22 mouse cellular contexts compared by ENCODE assay signal in genomic region chr14:86069329-86069728, GRCm38 (mm10).
DNase-seq lines count a peak whose midpoint lies in the region; ATAC-seq and TF ChIP-seq lines count a peak whose summit lies in the region.
"Had no signal": no experiment of that assay in that cellular context is flagged by ENCODE, and none has a peak within 500 bp of the region (broad histone marks: within the 10 kb centered on the region; RNA-seq: fewer than 3 reads in every experiment).

No protein-coding gene starts in this region.

- WGBS in lung, embryonic 14.5 days = 73% methylated on average over 1 of the region's 1 CpGs
- WGBS in lung, embryonic 15.5 days = 36% methylated on average over 1 of the region's 1 CpGs
- WGBS in lung, postnatal 0 days = 83% methylated on average over 1 of the region's 1 CpGs
- 40% methylated on average over 1 of the region's 1 CpGs for WGBS in midbrain, embryonic 12.5 days
- WGBS in midbrain, embryonic 14.5 days = 14% methylated on average over 1 of the region's 1 CpGs
- 7% methylated on average over 1 of the region's 1 CpGs for whole genome bisulfite sequencing in midbrain, embryonic 13.5 days
- WGBS in midbrain, embryonic 11.5 days = 40% methylated on average over 1 of the region's 1 CpGs

- H3K4me2 ChIP-seq in lung, embryonic 14.5 days = no peak overlapping the region
- no peak overlapping the region for H3K4me2 ChIP-seq in lung, embryonic 15.5 days
- no peak overlapping the region for H3K4me2 ChIP-seq in lung, postnatal 0 days (replicated peaks; ENCODE audit: low read depth, low read length)
- H3K4me2 ChIP-seq in midbrain, embryonic 12.5 days (replicated peaks) = no peak overlapping the region
- no peak overlapping the region for H3K4me2 ChIP-seq in midbrain, embryonic 14.5 days (ENCODE audit: low read length)
- H3K4me2 ChIP-seq in midbrain, embryonic 13.5 days (replicated peaks) = no peak overlapping the region
- no peak overlapping the region for H3K4me2 ChIP-seq in midbrain, embryonic 11.5 days

- TF ChIP-seq CTCF in lung, embryonic 14.5 days (IDR thresholded peaks at IDR 0.05; ENCODE audit: low read depth) = no peak
- TF ChIP-seq CTCF in lung, postnatal 0 days (IDR thresholded peaks at IDR 0.05) = no peak

- no peak for TF ChIP-seq EP300 in lung, postnatal 0 days (IDR thresholded peaks at IDR 0.05)

- no peak overlapping the region for H3K9ac ChIP-seq in lung, embryonic 14.5 days
- no peak overlapping the region for H3K9ac ChIP-seq in lung, embryonic 15.5 days
- no peak overlapping the region for H3K9ac ChIP-seq in lung, postnatal 0 days (replicated peaks; ENCODE audit: low read depth)
- H3K9ac ChIP-seq in midbrain, embryonic 12.5 days (replicated peaks) = no peak overlapping the region
- H3K9ac ChIP-seq in midbrain, embryonic 14.5 days (replicated peaks; ENCODE audit: low read length) = no peak overlapping the region
- no peak overlapping the region for H3K9ac ChIP-seq in midbrain, embryonic 13.5 days (replicated peaks)
- H3K9ac ChIP-seq in midbrain, embryonic 11.5 days (ENCODE audit: low read length) = no peak overlapping the region

- no peaks in the 10 kb centered on the region for H3K9me3 ChIP-seq in lung, embryonic 14.5 days (ENCODE audit: low read depth, low read length)
- H3K9me3 ChIP-seq in lung, embryonic 15.5 days = no peaks in the 10 kb centered on the region
- H3K9me3 ChIP-seq in lung, postnatal 0 days (ENCODE audit: low read length) = no peaks in the 10 kb centered on the region
- no peaks in the 10 kb centered on the region for H3K9me3 ChIP-seq in midbrain, embryonic 12.5 days
- H3K9me3 ChIP-seq in midbrain, embryonic 14.5 days (ENCODE audit: control insufficient read depth, low read length) = no peaks in the 10 kb centered on the region
- no peaks in the 10 kb centered on the region for H3K9me3 ChIP-seq in midbrain, embryonic 13.5 days
- H3K9me3 ChIP-seq in midbrain, embryonic 11.5 days (ENCODE audit: control insufficient read depth, low read length) = no peaks in the 10 kb centered on the region

- H3K27ac ChIP-seq in lung, embryonic 14.5 days (ENCODE audit: low read depth) = 0 out of 2 replicates have a peak overlapping the region, but pooled peaks have one; percentile 52
- H3K27ac ChIP-seq in lung, embryonic 15.5 days = peak overlapping the region; percentile 33
- H3K27ac ChIP-seq in lung, postnatal 0 days (ENCODE audit: low read length) = no peak overlapping the region
- no peak overlapping the region for H3K27ac ChIP-seq in midbrain, embryonic 12.5 days (replicated peaks)
- no peak overlapping the region for H3K27ac ChIP-seq in midbrain, embryonic 14.5 days (replicated peaks; ENCODE audit: low read depth, low read length)
- no peak overlapping the region for H3K27ac ChIP-seq in midbrain, embryonic 13.5 days
- H3K27ac ChIP-seq in midbrain, embryonic 11.5 days (ENCODE audit: low read depth, low read length) = no peak overlapping the region

- no peaks in the 10 kb centered on the region; the same call in 1 of the 2 replicates for H3K4me1 ChIP-seq in lung, embryonic 14.5 days (ENCODE audit: insufficient read depth)
- H3K4me1 ChIP-seq in lung, embryonic 15.5 days = peaks cover 11% of the 10 kb centered on the region
- no peaks in the 10 kb centered on the region for H3K4me1 ChIP-seq in lung, postnatal 0 days (ENCODE audit: insufficient read depth, low read depth, low read length)
- no peaks in the 10 kb centered on the region for H3K4me1 ChIP-seq in midbrain, embryonic 12.5 days
- H3K4me1 ChIP-seq in midbrain, embryonic 14.5 days (ENCODE audit: control insufficient read depth, insufficient read depth, low read length) = 0 out of 2 replicates have a peak, but pooled peaks cover 4% of the 10 kb centered on the region
- peaks cover 7% of the 10 kb centered on the region; the same call in 1 of the 2 replicates for H3K4me1 ChIP-seq in midbrain, embryonic 13.5 days (replicated peaks)
- no peaks in the 10 kb centered on the region for H3K4me1 ChIP-seq in midbrain, embryonic 11.5 days (ENCODE audit: control insufficient read depth, insufficient read depth, low read length)

- ATAC-seq in lung, embryonic 14.5 days (ENCODE audit: insufficient read depth) = no peak
- ATAC-seq in lung, embryonic 15.5 days (ENCODE audit: borderline replicate concordance, extremely low read depth, low FRiP score, low TSS enrichment) = no peak
- no peak for ATAC-seq in lung, postnatal 0 days
- peak; percentile 58; the same call in 1 of the 2 replicates for ATAC-seq in midbrain, embryonic 12.5 days (ENCODE audit: low FRiP score, low read depth)
- ATAC-seq in midbrain, embryonic 14.5 days (ENCODE audit: low FRiP score, low TSS enrichment) = no peak
- peak; percentile 55; the same call in 1 of the 2 replicates for ATAC-seq in midbrain, embryonic 13.5 days
- ATAC-seq in midbrain, embryonic 11.5 days (ENCODE audit: low FRiP score) = no peak
- ATAC-seq: activated CD4-positive, CD25-positive, alpha-beta regulatory T cell, adult 4 months; CD4-positive, CD25-positive, alpha-beta regulatory T cell, adult 4 months; Patski had no signal

- no peaks in the 10 kb centered on the region for H3K27me3 ChIP-seq in lung, embryonic 14.5 days (ENCODE audit: insufficient read depth, low read length)
- H3K27me3 ChIP-seq in lung, embryonic 15.5 days = no peaks in the 10 kb centered on the region
- H3K27me3 ChIP-seq in lung, postnatal 0 days (replicated peaks; ENCODE audit: insufficient read depth, low read length) = no peaks in the 10 kb centered on the region
- H3K27me3 ChIP-seq in midbrain, embryonic 12.5 days = no peaks in the 10 kb centered on the region
- H3K27me3 ChIP-seq in midbrain, embryonic 14.5 days (ENCODE audit: control insufficient read depth, insufficient read depth, low read length) = no peaks in the 10 kb centered on the region
- no peaks in the 10 kb centered on the region for H3K27me3 ChIP-seq in midbrain, embryonic 13.5 days
- no peaks in the 10 kb centered on the region for H3K27me3 ChIP-seq in midbrain, embryonic 11.5 days (ENCODE audit: control insufficient read depth, insufficient read depth, low read length)
- H3K27me3 ChIP-seq: CH12.LX had no signal

- H3K4me3 ChIP-seq in lung, embryonic 14.5 days (ENCODE audit: low read depth, low read length) = no peak overlapping the region
- H3K4me3 ChIP-seq in lung, embryonic 15.5 days = no peak overlapping the region
- no peak overlapping the region for H3K4me3 ChIP-seq in lung, postnatal 0 days (ENCODE audit: low read depth, low read length)
- no peak overlapping the region for H3K4me3 ChIP-seq in midbrain, embryonic 12.5 days
- no peak overlapping the region for H3K4me3 ChIP-seq in midbrain, embryonic 14.5 days (replicated peaks; ENCODE audit: low read depth, low read length)
- H3K4me3 ChIP-seq in midbrain, embryonic 13.5 days (replicated peaks) = no peak overlapping the region
- H3K4me3 ChIP-seq in midbrain, embryonic 11.5 days (ENCODE audit: low read depth, low read length) = no peak overlapping the region

- H3K36me3 ChIP-seq in lung, embryonic 14.5 days (ENCODE audit: insufficient read depth) = no peaks in the 10 kb centered on the region
- no peaks in the 10 kb centered on the region for H3K36me3 ChIP-seq in lung, embryonic 15.5 days
- H3K36me3 ChIP-seq in lung, postnatal 0 days (ENCODE audit: insufficient read depth, low read length) = no peaks in the 10 kb centered on the region
- H3K36me3 ChIP-seq in midbrain, embryonic 12.5 days = no peaks in the 10 kb centered on the region
- no peaks in the 10 kb centered on the region for H3K36me3 ChIP-seq in midbrain, embryonic 14.5 days (ENCODE audit: control insufficient read depth, insufficient read depth, low read length)
- H3K36me3 ChIP-seq in midbrain, embryonic 13.5 days = no peaks in the 10 kb centered on the region
- no peaks in the 10 kb centered on the region for H3K36me3 ChIP-seq in midbrain, embryonic 11.5 days (ENCODE audit: control insufficient read depth, insufficient read depth, low read length)
- H3K36me3 ChIP-seq: G1E had no signal

- no peak for DNase-seq in lung, embryonic 14.5 days
- DNase-seq in lung, adult 18-20 months = no peak
- DNase-seq in lung, postnatal 0 days (ENCODE audit: low spot score) = no peak
- no peak for DNase-seq in midbrain, embryonic 14.5 days
- DNase-seq in midbrain, embryonic 11.5 days (ENCODE audit: low spot score, missing footprints) = no peak
- DNase-seq: adrenal gland, adult 2 months; adrenal gland, adult 8-10 months; adrenal gland, postnatal 10 days; adrenal gland, postnatal 14 days; adrenal gland, postnatal 25 days; adrenal gland, postnatal 36 days; B cell, adult 2 months; cerebellum, adult 11 months; cerebellum, adult 11-12 months had no signal

Comparison
In these comparisons a context has a peak if more than half of its experiments do, and no peak if none do; other contexts are left out.
1. ATAC-seq: peak in midbrain, embryonic 12.5 days (single experiment) and midbrain, embryonic 13.5 days (single experiment); none in lung, embryonic 14.5 days (single experiment), lung, embryonic 15.5 days (single experiment), lung, postnatal 0 days (single experiment), midbrain, embryonic 14.5 days (single experiment) and midbrain, embryonic 11.5 days (single experiment).
2. H3K27ac ChIP-seq: peak in lung, embryonic 14.5 days (single experiment) and lung, embryonic 15.5 days (single experiment); none in lung, postnatal 0 days (single experiment), midbrain, embryonic 12.5 days (single experiment), midbrain, embryonic 14.5 days (single experiment), midbrain, embryonic 13.5 days (single experiment) and midbrain, embryonic 11.5 days (single experiment).